12 mouse cellular contexts compared by ENCODE assay signal in genomic region chr1:143053599-143053998, GRCm38 (mm10).
A peak's percentile ranks its signal among the peaks of the same experiment; 100 is the strongest.
DNase-seq lines count a peak whose midpoint lies in the region; ATAC-seq lines count a peak whose summit lies in the region.
"Had no signal": no experiment of that assay in that cellular context is flagged by ENCODE, and none has a peak within 500 bp of the region (broad histone marks: within the 10 kb centered on the region; RNA-seq: fewer than 3 reads in every experiment).

No protein-coding gene starts in this region.

- no peak for DNase-seq in cerebellum, adult 11 months
- peak; percentile 33 for DNase-seq in layer of hippocampus, adult 11-12 months (ENCODE audit: low spot score)
- no peak for DNase-seq in layer of hippocampus, adult 9-10 months (ENCODE audit: low spot score)
- DNase-seq in layer of hippocampus, postnatal 10 days (ENCODE audit: low spot score in 2 of 2), result peak; percentile 12 to 35
- DNase-seq in left cerebral cortex, postnatal 36 days (ENCODE audit: low spot score in 2 of 2), result peak; percentile 6 to 18
- no peak for DNase-seq in urinary bladder, adult 2 months (ENCODE audit: low spot score)
- DNase-seq in gastrocnemius, adult 18-20 months (ENCODE audit: low spot score), result no peak
- DNase-seq: gastrocnemius, postnatal 10 days; lung, postnatal 14 days; thymus, postnatal 4 days had no signal

- ATAC-seq in cerebellum, adult (ENCODE audit: insufficient number of reproducible peaks, low FRiP score, low TSS enrichment), result 0 out of 2 replicates have a peak, but pooled peaks have one; percentile 40
- ATAC-seq: intestine, embryonic 15.5 days had no signal

- intact Hi-C loops in left cerebral cortex, postnatal 36 days (cut with DNase I), result loop anchor here (2.0 kb wide), 1 partner anchor 153 kb away; no protein-coding TSS in a partner anchor

Comparison
In these comparisons a context has a peak if more than half of its experiments do, and no peak if none do; other contexts are left out.
1. DNase-seq: peak in layer of hippocampus, adult 11-12 months (single experiment), layer of hippocampus, postnatal 10 days (2 of 2) and left cerebral cortex, postnatal 36 days (2 of 2); none in cerebellum, adult 11 months (single experiment), layer of hippocampus, adult 9-10 months (single experiment), urinary bladder, adult 2 months (single experiment) and gastrocnemius, adult 18-20 months (single experiment).